Mouse (Mus musculus): ENCODE results near the gene Zfp78.
"Not testable (repeated sequence)": the region's sequence is repeated elsewhere in the genome, so short reads cannot be mapped to it uniquely, and the experiment has no call there.

Zfp78 gene

GRCm38 (mm10) chr7:6363047-6363488, at the start of gene Zfp78:
Zfp78 (plus strand) TSS chr7:6363280.
- DNase-seq, result no peak

DNA sequence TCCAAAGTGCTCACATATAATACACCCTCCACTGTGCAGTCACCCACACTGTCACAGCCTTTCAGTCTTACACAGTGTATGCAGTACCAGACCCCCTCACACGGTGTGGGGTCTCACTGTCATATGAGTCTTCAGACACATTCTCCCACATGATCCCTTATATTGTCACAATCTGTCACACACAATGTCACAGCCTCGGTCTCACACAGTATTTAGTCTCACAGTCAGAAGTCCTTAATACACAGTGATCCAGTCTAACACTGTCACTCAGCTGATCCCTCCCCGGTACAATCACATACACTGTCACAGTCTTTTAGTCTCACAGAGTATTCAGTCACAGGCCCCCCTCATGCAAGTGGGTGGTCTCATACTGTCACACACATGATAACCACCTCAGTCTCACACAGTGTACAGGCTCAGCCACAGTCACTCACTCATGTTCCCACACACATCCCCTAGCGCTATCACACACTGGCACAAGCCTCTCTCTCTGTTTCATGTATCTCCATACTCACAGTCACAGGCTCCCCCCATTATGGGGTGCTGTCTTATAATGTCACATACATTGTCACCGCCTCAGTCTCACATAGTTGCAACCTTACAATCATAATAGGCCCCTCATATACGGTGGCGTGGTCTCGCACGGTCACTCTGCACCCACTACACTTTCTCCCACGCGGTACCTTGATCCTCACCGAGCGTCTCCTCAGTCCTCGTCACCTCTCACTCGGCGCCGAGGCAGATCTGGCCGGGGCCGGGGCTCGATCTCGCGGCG, 32.4 kb upstream of the Zfp78 start:
- peak; percentile 47 for DNase-seq

- peak; percentile 89 for DNase-seq
Observed at GRCm38 (mm10) chr7:6331233-6331956, 31.7 kb upstream of the Zfp78 start, which contains the start of gene Zfp583. Zfp583 (minus strand) TSS chr7:6331285.

DNA sequence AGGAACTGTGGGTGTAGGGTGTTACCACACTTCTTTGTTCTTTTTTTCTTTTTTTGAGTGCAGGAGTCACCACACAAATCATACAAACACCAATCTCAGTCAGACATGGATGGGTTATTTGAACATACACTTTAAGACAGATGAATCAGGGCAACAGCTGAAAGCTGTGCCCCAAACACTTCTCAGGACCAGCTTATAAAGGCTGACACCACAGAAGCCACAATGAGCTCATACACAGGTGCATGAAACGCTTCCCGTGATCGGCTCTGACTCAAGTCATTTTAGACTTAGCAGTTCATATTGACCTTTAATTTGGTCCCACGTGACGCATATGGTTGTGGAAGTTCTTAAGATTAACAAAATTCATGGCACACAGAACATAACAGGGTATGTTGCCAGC, 23.2 kb upstream of the Zfp78 start:
- no peak for DNase-seq

GRCm38 (mm10) chr7:6343501-6344071, 19.5 kb upstream of the Zfp78 start, which contains the start of gene Gm3854:
Gm3854 (plus strand) TSS chr7:6343759.
- peak; percentile 82 for DNase-seq

GRCm38 (mm10) chr7:6344124-6344523, 19.0 kb upstream of the Zfp78 start:
- no peak for DNase-seq

GRCm38 (mm10) chr7:6358121-6358520, 5.0 kb upstream of the Zfp78 start:
- no peak for DNase-seq

- DNase-seq, result peak; percentile 53
Observed at GRCm38 (mm10) chr7:6358937-6359590, 4.0 kb upstream of the Zfp78 start.

GRCm38 (mm10) chr7:6360477-6361060, 2.5 kb upstream of the Zfp78 start:
- DNase-seq, result peak; percentile 42

GRCm38 (mm10) chr7:6361756-6362155, 1.3 kb upstream of the Zfp78 start:
- peak; percentile 37 for DNase-seq

DNA sequence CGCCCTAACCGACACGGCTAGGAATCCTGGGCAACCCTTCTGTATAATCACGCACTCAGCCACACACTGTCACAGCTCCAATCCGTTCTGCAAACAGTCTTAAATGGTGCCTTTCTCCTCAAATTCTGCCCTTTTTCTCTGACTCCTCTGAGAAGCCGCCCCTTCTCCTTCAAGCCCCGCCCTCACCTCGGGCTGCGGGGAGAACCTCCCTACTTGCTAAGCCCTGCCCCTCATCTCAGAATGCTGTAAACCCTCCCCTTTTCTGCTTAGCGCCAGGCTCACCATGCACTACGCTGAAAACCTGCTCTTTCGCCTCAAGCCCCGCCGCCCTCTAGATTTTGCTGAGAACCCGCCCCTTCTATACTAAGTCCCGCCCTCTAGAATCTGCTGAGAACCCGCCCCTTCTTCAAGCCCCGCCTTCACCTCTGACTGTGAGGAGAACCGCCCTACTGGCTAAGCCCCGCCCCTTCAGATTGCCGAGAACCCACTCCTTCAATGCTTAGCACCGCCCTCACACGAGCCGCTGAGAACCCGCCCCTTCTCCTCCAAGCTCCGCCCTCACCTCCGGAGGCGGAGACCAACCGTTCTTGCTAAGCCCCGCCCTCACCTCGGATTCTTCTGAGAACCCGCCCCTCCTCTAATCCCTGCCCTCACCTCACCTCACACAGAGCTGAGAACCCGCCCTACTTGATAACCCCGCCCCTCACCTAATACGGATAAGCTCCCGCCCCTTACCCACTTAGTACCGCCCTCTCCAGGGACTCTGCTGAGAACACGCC, 623 bp upstream of the Zfp78 start:
- peak; percentile 99 for DNase-seq

DNA sequence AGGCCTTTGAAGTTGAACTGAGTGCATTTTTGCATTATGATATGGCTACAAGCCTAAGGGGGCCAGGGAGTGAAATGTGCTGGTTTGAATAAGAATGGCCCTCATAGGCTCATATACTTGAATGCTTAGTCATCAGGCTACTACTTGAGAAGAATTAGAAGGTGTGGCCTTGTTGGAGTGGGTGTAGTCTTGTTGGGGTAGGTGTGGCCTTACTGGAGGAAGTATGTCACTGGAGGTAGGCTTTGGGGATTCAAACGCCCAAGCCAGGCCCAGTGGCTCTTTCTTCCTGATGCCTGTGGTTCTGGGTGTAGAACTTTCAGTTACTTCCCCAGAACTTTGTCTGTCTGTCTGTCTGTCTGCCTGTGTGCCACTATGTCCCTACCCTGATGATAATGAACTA, 1.7 kb downstream of the Zfp78 start:
- DNase-seq, result peak; percentile 33

- no peak for DNase-seq
Observed at GRCm38 (mm10) chr7:6367185-6367584, 4.1 kb downstream of the Zfp78 start.

DNA sequence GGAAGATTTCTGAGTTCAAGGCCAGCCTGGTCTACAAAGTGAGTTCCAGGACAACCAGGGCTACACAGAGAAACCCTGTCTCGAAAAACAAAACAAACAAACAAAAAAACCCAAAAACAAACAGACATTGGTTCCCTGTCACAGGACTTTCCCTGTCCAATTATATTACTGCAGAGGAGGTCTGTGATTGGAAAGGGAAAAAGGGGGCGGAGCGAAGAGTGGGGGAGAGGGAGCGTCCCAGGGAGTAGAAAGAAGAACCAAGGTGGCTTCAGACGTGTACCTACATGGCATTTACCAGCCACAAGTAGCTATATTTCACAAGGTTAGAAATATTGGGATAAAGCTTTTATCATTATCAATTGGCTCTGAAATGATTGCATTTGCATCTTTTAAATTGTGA, 5.1 kb downstream of the Zfp78 start:
- not testable (repeated sequence) for DNase-seq

- no peak for DNase-seq
Observed at GRCm38 (mm10) chr7:6369460-6369859, 6.4 kb downstream of the Zfp78 start.

- DNase-seq, result no peak
Observed at GRCm38 (mm10) chr7:6372993-6373392, 9.9 kb downstream of the Zfp78 start.

DNA sequence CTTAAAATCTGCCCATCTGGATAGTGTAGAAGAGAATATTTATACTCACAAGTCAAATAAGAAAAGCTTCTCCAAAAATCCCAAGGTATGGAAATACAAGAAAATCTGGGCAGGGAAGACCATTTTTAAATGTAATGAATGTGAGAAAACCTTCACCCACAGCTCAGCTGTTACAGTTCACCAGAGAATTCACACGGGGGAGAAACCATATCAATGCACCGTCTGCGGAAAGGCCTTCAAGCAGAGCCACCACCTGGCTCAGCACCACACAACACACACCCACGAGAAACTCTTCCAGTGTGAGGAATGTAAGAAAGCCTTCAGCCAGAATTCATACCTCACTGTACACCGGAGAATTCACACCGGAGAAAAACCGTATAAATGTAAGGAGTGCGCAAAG, 15.4 kb downstream of the Zfp78 start:
- no peak for DNase-seq

- DNase-seq, result no peak
Observed at GRCm38 (mm10) chr7:6381431-6381830, 18.4 kb downstream of the Zfp78 start.

GRCm38 (mm10) chr7:6383044-6383455, 20.0 kb downstream of the Zfp78 start, which contains the start of gene Zfp28:
Zfp28 (plus strand) TSS chr7:6383295.
- peak; percentile 91 for DNase-seq

DNA sequence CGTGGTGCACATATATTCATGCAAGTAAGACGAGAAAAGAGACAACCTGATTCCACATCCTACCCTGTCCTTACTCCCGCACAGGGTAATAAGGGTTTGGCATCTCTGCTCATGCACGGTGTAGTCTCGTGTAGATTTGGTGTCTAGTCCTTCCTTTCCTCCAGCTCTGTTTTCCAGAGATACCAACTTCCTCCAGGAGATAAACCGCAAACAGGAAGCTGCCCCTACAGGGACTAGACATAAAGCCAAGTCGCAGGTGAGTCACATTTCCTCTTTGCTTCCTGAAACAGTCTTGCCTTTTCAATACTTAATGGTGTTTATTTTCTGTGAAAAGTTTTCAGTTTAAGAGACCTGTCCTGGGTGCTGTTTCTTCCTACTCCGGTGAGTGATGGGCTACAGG, 20.9 kb downstream of the Zfp78 start:
- DNase-seq, result no peak

GRCm38 (mm10) chr7:6386995-6387394, 23.9 kb downstream of the Zfp78 start:
- no peak for DNase-seq

DNA sequence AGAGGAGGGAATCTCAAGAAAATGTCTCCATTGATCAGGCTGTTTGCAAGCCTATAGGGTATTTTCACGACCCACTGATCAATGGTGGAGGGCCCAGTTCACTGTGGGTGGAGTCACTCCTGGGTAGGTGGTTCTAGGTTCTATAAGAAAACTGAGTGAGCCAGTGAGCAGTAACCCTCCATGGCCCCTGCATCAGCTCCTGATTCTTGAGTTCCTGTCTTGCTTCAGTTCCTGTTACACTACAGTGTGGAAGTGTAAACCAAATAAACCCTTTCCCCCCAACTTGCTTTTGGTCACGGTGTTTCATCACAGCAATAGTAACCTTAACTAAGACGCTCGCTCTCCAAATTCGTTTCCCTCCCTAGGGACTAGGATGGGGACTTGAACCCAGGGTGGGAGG, 25.9 kb downstream of the Zfp78 start:
- DNase-seq, result no peak

Data from cerebellum, adult 11-12 months (tissue).